Mouse (Mus musculus) heart, embryonic 11.5 days (tissue): ENCODE results near the gene Klf9. TPM values are rescaled to one million over a fixed set of nuclear protein-coding genes. Genes with fewer than 3 reads are reported as not detected.

Experiments
- ATAC-seq: fragments of 200-750 bp; cut with Nextera tagmentation; replicated peaks from 2 replicates; pipeline ENCODE4 v1.8.0; 2017; ENCODE audit warnings: moderate library complexity; ENCODE audit not compliant: insufficient number of reproducible peaks, low FRiP score, low TSS enrichment
- H3K27ac ChIP-seq: fragments of 300-500 bp; sonication (generic); 2 replicates; pipeline ENCODE4 v1.5.1; 2014; ENCODE audit warnings: mild to moderate bottlenecking, low read depth, low read length
- H3K27me3 ChIP-seq: fragments of 300-500 bp; sonication (generic); 2 replicates; pipeline ENCODE4 v1.6.1; 2014; ENCODE audit warnings: mild to moderate bottlenecking, low read length, mixed read lengths; ENCODE audit not compliant: control insufficient read depth, insufficient read depth
- H3K36me3 ChIP-seq: fragments of 300-500 bp; sonication (generic); 2 replicates; pipeline ENCODE4 v1.6.1; 2014; ENCODE audit warnings: mild to moderate bottlenecking, low read length, moderate library complexity, mixed read lengths; ENCODE audit not compliant: control insufficient read depth, insufficient read depth
- H3K4me1 ChIP-seq: fragments of 300-500 bp; sonication (generic); 2 replicates; pipeline ENCODE4 v1.6.1; 2014; ENCODE audit warnings: low read length; ENCODE audit not compliant: control insufficient read depth, insufficient read depth
- H3K4me2 ChIP-seq: fragments of 300-500 bp; sonication (generic); 2 replicates; pipeline ENCODE4 v1.6.1; 2014; ENCODE audit warnings: mild to moderate bottlenecking, moderate library complexity
- H3K4me3 ChIP-seq: fragments of 300-500 bp; sonication (generic); 2 replicates; pipeline ENCODE4 v1.5.1; 2014; ENCODE audit warnings: low read depth, low read length
- H3K9ac ChIP-seq: fragments of 300-500 bp; sonication (generic); 2 replicates; pipeline ENCODE4 v1.6.1; 2014; ENCODE audit warnings: mild to moderate bottlenecking, low read depth, low read length, moderate library complexity
- H3K9me3 ChIP-seq: fragments of 300-500 bp; sonication (generic); replicated peaks from 2 replicates; pipeline ENCODE4 v1.6.1; 2016; ENCODE audit warnings: low read length; ENCODE audit not compliant: control insufficient read depth
- WGBS: fragments of 180-500 bp; shearing (Covaris S2); extraction: QIAGEN DNeasy Blood & Tissue Kit; methylation state at CpG from one replicate; pipeline ENCODE4 v1.1.7; 2014; ENCODE audit not compliant: insufficient replicate concordance; 5-methylcytosine and 5-hydroxymethylcytosine counted together
- microRNA counts: library from miRNA; unstranded; fragments of <30 nt; microRNA quantifications from one replicate; lab custom pipeline; 2015
- microRNA-seq: library from miRNA; unstranded; fragments of <30 nt; microRNA quantifications from one replicate; pipeline ENCODE4, GENCODE M21; 2016; ENCODE audit warnings: borderline number of aligned reads
- polyA plus RNA-seq: library from polyadenylated mRNA; unstranded; fragments of >200 nt; fragmentation: Nextera tagmentation; extraction: Ambion mirVana; gene quantifications from 2 replicates; pipeline ENCODE4 v1.2.1, GENCODE M21; 2014

Klf9 gene
- polyA plus RNA-seq, 1 experiment from 2014 or later = 1.2 TPM

DNA sequence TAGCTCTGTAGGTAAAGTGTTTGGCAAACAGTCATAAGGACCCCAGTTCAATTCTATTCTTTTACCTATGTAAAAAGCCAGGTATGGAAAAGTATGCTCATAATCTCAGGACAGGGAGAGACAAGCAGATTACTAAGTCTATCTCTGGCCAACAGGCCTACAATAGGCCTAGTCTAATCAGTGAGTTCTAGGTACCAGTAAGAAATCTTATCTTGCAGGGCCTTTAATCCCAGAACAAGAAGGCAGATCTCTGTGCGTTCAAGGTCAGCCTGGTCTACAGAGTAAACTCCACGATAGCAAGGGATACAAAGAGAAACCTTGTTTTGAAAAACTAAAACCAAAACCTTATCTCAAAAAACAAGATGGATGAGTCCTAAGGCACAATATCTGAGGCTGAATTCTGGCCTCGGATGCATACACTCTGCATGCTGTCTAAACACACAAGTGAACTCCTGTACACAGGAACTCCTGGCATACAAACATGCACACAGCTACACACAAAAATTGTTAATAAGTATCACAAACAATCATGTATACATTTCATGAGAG lies 62.6 kb downstream of the Klf9 start:
- 70% methylated on average over 3 of the region's 3 CpGs for WGBS
- Histone ChIP-seq H3K27me3 (no peaks in the 10 kb centered on the region), H3K4me2 (no peak overlapping the region), H3K9me3 (0 out of 2 replicates have a peak, but pooled peaks cover 2% of the 10 kb centered on the region), H3K9ac (no peak overlapping the region), H3K4me3 (no peak overlapping the region), H3K4me1 (no peaks in the 10 kb centered on the region), H3K36me3 (peaks cover 19% of the 10 kb centered on the region), H3K27ac (no peak overlapping the region)
- ATAC-seq = no peak

GRCm38 (mm10) chr19:23211325-23211724 lies 70.3 kb downstream of the Klf9 start:
- Histone ChIP-seq H3K9ac (no peak overlapping the region), H3K9me3 (no peaks in the 10 kb centered on the region), H3K4me2 (no peak overlapping the region), H3K36me3 (peaks cover 16% of the 10 kb centered on the region), H3K27ac (no peak overlapping the region), H3K4me1 (no peaks in the 10 kb centered on the region), H3K4me3 (no peak overlapping the region), H3K27me3 (no peaks in the 10 kb centered on the region)
- ATAC-seq = no peak
- WGBS = 87% methylated on average over 6 of the region's 6 CpGs

DNA sequence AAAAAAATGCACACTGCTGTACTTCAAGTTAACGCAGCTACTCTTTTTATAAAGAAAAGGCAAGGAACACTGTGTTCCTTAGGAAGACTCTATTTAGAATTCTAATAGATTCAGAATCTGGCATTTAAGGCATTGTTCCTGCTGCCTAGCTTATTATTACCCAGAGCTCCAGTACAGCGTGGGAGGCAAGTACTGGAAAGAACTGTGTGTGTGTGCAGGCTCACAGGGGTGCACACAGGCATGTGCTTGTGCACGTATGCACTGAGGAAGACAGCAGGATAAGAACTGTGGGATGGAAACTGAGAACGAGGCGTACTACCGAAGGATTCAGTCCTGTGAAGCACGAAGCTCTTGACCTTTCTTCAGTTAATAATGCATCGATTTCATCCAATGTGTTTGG lies 73.3 kb downstream of the Klf9 start:
- no peak overlapping the region for H3K9ac ChIP-seq
- H3K27me3 ChIP-seq = no peaks in the 10 kb centered on the region
- WGBS = 92% methylated on average over 8 of the region's 8 CpGs
- H3K9me3 ChIP-seq = no peaks in the 10 kb centered on the region
- no peak overlapping the region for H3K27ac ChIP-seq
- H3K4me2 ChIP-seq = no peak overlapping the region
- no peak overlapping the region for H3K4me3 ChIP-seq
- H3K36me3 ChIP-seq = peaks cover 16% of the 10 kb centered on the region
- no peak for ATAC-seq
- H3K4me1 ChIP-seq = no peaks in the 10 kb centered on the region

MicroRNAs encoded within 50 kb of the gene (microRNA counts, 519-probe panel; counts per million panel counts)
- microRNA mmu-miR-1192 (lab: Ali Mortazavi, UCI) = 32.2 counts per million

Small RNA genes lying within 50 kb of the gene (microRNA-seq; reads per million reads assigned to microRNA genes)
- gene Mir1192 = not detected

Other genes with a start within 250 kb of the Klf9 start
- gene Smc5, start 132.7 kb downstream of the Klf9 start, polyA plus RNA-seq = 34.1 and 36.4 TPM in 2 replicates